Mouse (Mus musculus) embryonic facial prominence, embryonic 14.5 days (tissue): ENCODE measurements around the gene Fbxw4. TPM values are rescaled to one million over a fixed set of nuclear protein-coding genes. Genes with fewer than 3 reads are reported as not detected.

Experiments
- ATAC-seq: fragments of 200-750 bp; cut with Nextera tagmentation; 2 replicates; pipeline ENCODE4 v1.8.0; 2017; ENCODE audit warnings: low read depth, moderate number of reproducible peaks, moderate TSS enrichment
- DNase-seq: peaks from one replicate; pipeline ENCODE4 v3.0.0-alpha.2; 2015; ENCODE audit warnings: low spot score
- H3K27ac ChIP-seq: fragments of 300-500 bp; sonication (generic); replicated peaks from 2 replicates; pipeline ENCODE4 v1.5.1; 2014; ENCODE audit warnings: low read depth, mild to moderate bottlenecking, low read length, moderate library complexity
- H3K27me3 ChIP-seq: fragments of 300-500 bp; sonication (generic); replicated peaks from 2 replicates; pipeline ENCODE4 v1.6.1; 2014; ENCODE audit warnings: low read length; ENCODE audit not compliant: control insufficient read depth, insufficient read depth
- H3K36me3 ChIP-seq: fragments of 300-500 bp; sonication (generic); 2 replicates; pipeline ENCODE4 v1.6.1; 2014; ENCODE audit warnings: low read length, mixed read lengths; ENCODE audit not compliant: control insufficient read depth, insufficient read depth
- H3K4me1 ChIP-seq: fragments of 300-500 bp; sonication (generic); 2 replicates; pipeline ENCODE4 v1.6.1; 2014; ENCODE audit warnings: antibody characterized with exemption, low read length; ENCODE audit not compliant: control insufficient read depth, insufficient read depth
- H3K4me2 ChIP-seq: fragments of 300-500 bp; sonication (generic); 2 replicates; pipeline ENCODE4 v1.6.1; 2014; ENCODE audit warnings: low read depth, mild to moderate bottlenecking, low read length, moderate library complexity, mixed read lengths
- H3K4me3 ChIP-seq: fragments of 300-500 bp; sonication (generic); 2 replicates; pipeline ENCODE4 v1.5.1; 2014; ENCODE audit warnings: low read depth, mild to moderate bottlenecking, low read length
- H3K9ac ChIP-seq: fragments of 300-500 bp; sonication (generic); 2 replicates; pipeline ENCODE4 v1.6.1; 2014; ENCODE audit warnings: low read depth, mild to moderate bottlenecking, low read length, moderate library complexity, mixed read lengths
- H3K9me3 ChIP-seq: fragments of 300-500 bp; sonication (generic); 2 replicates; pipeline ENCODE4 v1.6.1; 2016; ENCODE audit warnings: low read length; ENCODE audit not compliant: control insufficient read depth
- WGBS: fragments of 180-500 bp; shearing (Covaris S2); extraction: QIAGEN DNeasy Blood & Tissue Kit; methylation state at CpG from one replicate; pipeline ENCODE4 v1.1.7; 2014; 5-methylcytosine and 5-hydroxymethylcytosine counted together
- polyA plus RNA-seq: library from polyadenylated mRNA; unstranded; fragments of >200 nt; fragmentation: Nextera tagmentation; extraction: Ambion mirVana; gene quantifications from 2 replicates; pipeline ENCODE4 v1.2.1, GENCODE M21; 2014

Gene Fbxw4
- polyA plus RNA-seq, 1 experiment from 2014 or later, result 6.9 TPM

DNA sequence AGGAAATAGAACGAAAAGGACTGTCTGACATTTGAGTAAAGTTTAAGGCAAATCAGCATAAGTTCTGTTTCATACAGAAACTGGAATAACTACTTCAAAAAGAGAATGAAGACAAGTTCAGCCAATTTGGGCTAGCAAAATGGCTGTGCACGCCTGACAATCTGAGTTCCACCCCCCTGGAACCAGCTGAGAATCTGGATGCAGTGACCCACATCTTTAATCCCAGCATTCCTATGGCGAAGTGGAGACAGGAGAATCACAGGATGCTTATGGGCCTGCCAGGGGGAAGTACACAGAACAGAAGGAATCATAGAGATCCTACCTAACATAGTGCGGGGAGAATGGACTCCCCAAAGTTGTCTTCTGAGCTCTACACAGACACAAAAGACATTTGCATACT is 63.0 kb downstream of the Fbxw4 start:
- Histone ChIP-seq H3K9ac (no peak overlapping the region), H3K4me1 (no peaks in the 10 kb centered on the region; the same call in 1 of the 2 replicates), H3K27me3 (no peaks in the 10 kb centered on the region), H3K36me3 (peaks cover 6% of the 10 kb centered on the region; the same call in 1 of the 2 replicates), H3K4me2 (no peak overlapping the region), H3K27ac (no peak overlapping the region), H3K9me3 (no peaks in the 10 kb centered on the region), H3K4me3 (no peak overlapping the region)
- DNase-seq, result no peak
- ATAC-seq, result no peak
- 81% methylated on average over 4 of the region's 4 CpGs for WGBS

DNA sequence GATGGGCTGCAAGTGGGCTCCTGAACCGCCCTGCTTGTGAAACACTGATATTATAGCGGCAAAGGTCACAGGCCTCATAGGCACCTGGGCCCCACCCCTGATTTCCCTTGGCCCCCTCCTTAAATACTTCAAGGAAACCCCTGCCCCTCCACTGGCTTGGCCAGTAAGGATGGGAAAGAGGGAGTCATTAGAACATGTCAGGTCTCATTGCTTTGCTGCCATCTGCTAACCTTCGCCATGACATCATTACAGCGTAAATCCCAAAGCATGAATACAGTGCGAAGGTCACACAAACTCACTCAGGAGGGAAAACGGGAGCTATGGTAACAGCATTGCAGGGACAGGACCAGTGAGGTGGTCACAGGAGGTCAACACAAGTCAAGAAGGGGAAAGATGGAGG is 63.7 kb downstream of the Fbxw4 start:
- DNase-seq (no peak), ATAC-seq (peak; percentile 32; the same call in 1 of the 2 replicates)
- Histone ChIP-seq H3K9me3 (no peaks in the 10 kb centered on the region), H3K27me3 (no peaks in the 10 kb centered on the region), H3K4me1 (no peaks in the 10 kb centered on the region; the same call in 1 of the 2 replicates), H3K9ac (no peak overlapping the region), H3K4me3 (no peak overlapping the region), H3K4me2 (no peak overlapping the region), H3K36me3 (0 out of 2 replicates have a peak, but pooled peaks cover 5% of the 10 kb centered on the region), H3K27ac (no peak overlapping the region)
- 71% methylated on average over 6 of the region's 6 CpGs for WGBS

DNA sequence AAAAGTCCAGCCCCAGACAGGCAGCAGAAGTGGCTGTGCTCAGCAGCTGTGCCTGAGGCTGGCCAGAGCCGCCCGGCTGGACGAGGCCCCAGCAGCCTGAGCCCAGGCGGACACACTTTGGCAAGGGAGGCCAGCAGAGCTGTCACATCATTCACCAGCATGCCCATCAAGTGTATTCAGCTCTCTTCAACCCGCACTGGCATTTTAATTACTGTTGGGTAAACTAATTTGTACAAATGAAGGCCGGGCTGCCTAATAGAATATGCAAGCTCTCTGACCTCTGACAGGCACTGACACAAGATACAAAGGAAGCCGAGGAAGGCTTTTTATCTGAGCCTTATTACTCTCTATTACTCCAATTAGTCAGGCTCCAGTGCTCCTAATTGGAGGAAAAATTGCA is 64.1 kb downstream of the Fbxw4 start:
- ATAC-seq, result peak; percentile 77; the same call in 1 of the 2 replicates
- Histone ChIP-seq H3K4me3 (no peak overlapping the region), H3K9ac (no peak overlapping the region), H3K27ac (no peak overlapping the region), H3K27me3 (no peaks in the 10 kb centered on the region), H3K4me1 (no peaks in the 10 kb centered on the region; the same call in 1 of the 2 replicates), H3K9me3 (no peaks in the 10 kb centered on the region), H3K4me2 (no peak overlapping the region), H3K36me3 (0 out of 2 replicates have a peak, but pooled peaks cover 5% of the 10 kb centered on the region)
- 41% methylated on average over 7 of the region's 7 CpGs for WGBS
- peak; percentile 77 for DNase-seq

DNA sequence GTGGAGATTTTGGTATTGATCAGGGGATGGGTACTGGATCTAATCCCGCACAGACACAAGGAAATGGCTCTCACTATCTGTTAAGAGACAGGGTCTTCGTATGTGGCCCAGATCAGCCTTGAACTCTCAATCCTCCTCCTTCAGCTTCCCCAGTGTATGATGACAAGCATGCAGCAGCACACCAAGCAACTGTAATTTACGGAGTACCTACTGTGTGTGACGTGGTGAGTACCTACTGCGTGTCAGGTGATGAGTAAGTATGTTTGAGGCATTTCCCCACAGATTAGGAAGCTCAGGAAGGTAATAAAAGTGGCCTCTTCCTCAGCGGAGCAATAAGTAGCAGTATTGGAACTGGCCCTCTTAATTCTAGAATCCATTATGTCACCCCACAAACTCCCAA is 64.6 kb downstream of the Fbxw4 start:
- Histone ChIP-seq H3K4me1 (no peaks in the 10 kb centered on the region; the same call in 1 of the 2 replicates), H3K9ac (no peak overlapping the region), H3K36me3 (0 out of 2 replicates have a peak, but pooled peaks cover 8% of the 10 kb centered on the region), H3K9me3 (no peaks in the 10 kb centered on the region), H3K27ac (no peak overlapping the region), H3K27me3 (no peaks in the 10 kb centered on the region), H3K4me3 (no peak overlapping the region), H3K4me2 (no peak overlapping the region)
- DNase-seq (no peak), ATAC-seq (no peak)
- WGBS, result 93% methylated on average over 6 of the region's 6 CpGs

DNA sequence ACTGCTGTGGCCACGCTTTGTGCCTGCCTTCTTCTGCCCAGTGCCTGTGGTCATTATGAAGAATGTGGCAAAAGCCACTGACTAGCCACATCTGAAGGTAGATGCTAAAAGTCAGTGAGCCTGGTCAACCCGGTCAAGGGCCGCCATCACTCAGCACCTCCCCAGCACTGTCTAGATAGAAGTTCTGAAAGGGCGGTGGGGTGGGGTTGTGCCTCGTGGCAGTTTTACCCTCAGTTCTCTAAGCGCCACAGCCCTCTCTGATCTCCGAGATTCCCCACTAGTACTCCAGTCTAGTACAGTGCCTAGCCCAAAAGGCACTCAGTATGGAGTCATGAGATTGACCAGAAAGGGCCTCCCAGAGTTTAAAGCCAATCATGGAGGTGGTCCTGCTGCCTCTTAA is 66.0 kb downstream of the Fbxw4 start:
- DNase-seq, result no peak
- no peak for ATAC-seq

DNA sequence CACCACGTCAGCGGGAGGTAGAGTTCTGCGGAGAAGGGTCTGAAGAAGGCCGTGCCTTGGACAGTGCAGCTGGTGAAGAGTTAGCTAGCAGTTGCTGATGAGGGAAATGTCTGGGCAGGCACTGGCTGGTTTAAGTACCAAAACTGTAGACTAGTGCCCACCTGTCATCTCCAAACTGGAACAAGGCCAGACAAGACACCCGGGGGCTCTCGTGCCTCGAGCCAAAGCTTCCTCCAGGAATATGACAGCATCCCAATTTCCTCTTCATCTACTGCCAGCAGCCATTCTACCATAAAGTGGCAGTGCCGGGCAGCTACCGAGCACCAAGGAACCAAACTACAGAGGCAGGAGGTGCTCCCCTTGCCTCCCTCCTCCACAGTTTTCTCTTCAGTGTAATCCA is 67.2 kb downstream of the Fbxw4 start:
- 85% methylated on average over 9 of the region's 9 CpGs for WGBS
- no peak overlapping the region for H3K4me2 ChIP-seq
- H3K4me1 ChIP-seq, result no peaks in the 10 kb centered on the region; the same call in 1 of the 2 replicates
- ATAC-seq (no peak), DNase-seq (no peak)
- H3K4me3 ChIP-seq, result no peak overlapping the region
- no peak overlapping the region for H3K9ac ChIP-seq
- H3K9me3 ChIP-seq, result no peaks in the 10 kb centered on the region
- H3K27me3 ChIP-seq, result no peaks in the 10 kb centered on the region
- H3K27ac ChIP-seq, result no peak overlapping the region
- peaks cover 14% of the 10 kb centered on the region; the same call in 1 of the 2 replicates for H3K36me3 ChIP-seq

More for the DNA sequence above, 66.0 kb downstream of the Fbxw4 start:
- no peak overlapping the region for H3K4me3 ChIP-seq
- H3K9me3 ChIP-seq, result no peaks in the 10 kb centered on the region
- H3K36me3 ChIP-seq, result peaks cover 11% of the 10 kb centered on the region; the same call in 1 of the 2 replicates
- no peak overlapping the region for H3K27ac ChIP-seq
- H3K9ac ChIP-seq, result no peak overlapping the region
- WGBS, result 91% methylated on average over 7 of the region's 7 CpGs
- H3K27me3 ChIP-seq, result no peaks in the 10 kb centered on the region
- H3K4me2 ChIP-seq, result no peak overlapping the region
- H3K4me1 ChIP-seq, result no peaks in the 10 kb centered on the region; the same call in 1 of the 2 replicates

DNA sequence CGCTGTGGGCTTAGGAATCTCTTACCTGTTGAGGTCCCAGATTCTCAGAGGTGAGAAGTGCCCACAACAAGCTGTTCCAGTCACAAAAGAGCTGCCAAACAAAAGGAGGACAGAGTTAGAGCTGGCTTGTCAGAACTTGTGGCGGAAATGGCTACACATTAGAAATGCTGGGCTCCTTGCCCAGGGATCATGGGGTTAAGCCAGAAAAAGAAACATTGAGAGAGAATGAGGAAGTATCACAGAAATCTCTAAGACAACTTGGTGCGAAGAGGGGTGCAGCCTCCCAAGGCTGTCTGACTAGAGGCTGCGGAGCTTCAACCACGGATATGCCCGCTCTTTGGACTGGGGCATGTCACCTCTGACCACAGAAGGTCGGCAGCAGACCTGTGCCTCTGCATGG is 68.4 kb downstream of the Fbxw4 start:
- H3K9me3 ChIP-seq, result no peaks in the 10 kb centered on the region
- peak; percentile 71 for DNase-seq
- no peak overlapping the region for H3K27ac ChIP-seq

DNA sequence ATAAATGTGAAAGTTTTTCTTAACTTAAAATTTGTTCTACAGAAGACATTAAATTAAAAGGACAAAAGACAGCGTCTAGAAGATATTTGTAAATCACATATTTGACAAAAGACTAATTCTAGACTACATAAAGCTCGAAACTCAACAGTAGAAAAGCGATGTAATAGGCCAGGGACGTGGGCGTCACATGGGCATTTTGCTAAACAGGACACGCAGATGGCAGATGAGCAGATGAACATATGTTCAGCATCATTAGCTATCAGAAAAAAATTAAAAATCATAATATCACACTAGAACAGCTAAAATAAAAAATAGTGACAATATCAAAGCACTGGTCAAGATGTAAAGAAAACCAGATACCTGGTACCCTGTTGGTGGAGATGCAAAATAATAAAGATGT is 70.4 kb downstream of the Fbxw4 start:
- H3K36me3 ChIP-seq, result peaks cover 14% of the 10 kb centered on the region; the same call in 1 of the 2 replicates
- no peak overlapping the region for H3K4me3 ChIP-seq
- H3K9ac ChIP-seq, result no peak overlapping the region
- no peaks in the 10 kb centered on the region for H3K9me3 ChIP-seq
- no peaks in the 10 kb centered on the region; the same call in 1 of the 2 replicates for H3K4me1 ChIP-seq
- ATAC-seq (no peak), DNase-seq (no peak)
- no peak overlapping the region for H3K27ac ChIP-seq
- H3K4me2 ChIP-seq, result no peak overlapping the region
- H3K27me3 ChIP-seq, result no peaks in the 10 kb centered on the region
- 92% methylated on average over 6 of the region's 6 CpGs for WGBS

More for the DNA sequence above, 68.4 kb downstream of the Fbxw4 start:
- ATAC-seq, result no peak
- 72% methylated on average over 7 of the region's 7 CpGs for WGBS
- Histone ChIP-seq H3K27me3 (no peaks in the 10 kb centered on the region), H3K4me1 (no peaks in the 10 kb centered on the region; the same call in 1 of the 2 replicates), H3K9ac (no peak overlapping the region), H3K4me2 (no peak overlapping the region), H3K4me3 (no peak overlapping the region), H3K36me3 (peaks cover 14% of the 10 kb centered on the region; the same call in 1 of the 2 replicates)
